Mouse (Mus musculus): ENCODE data around the gene Pde4d. TPM values are rescaled to one million over a fixed set of nuclear protein-coding genes. Genes with fewer than 3 reads are reported as not detected.

Gene Pde4d
- polyA plus RNA-seq, 1 experiment = 15.1 TPM

- Histone ChIP-seq H3K36me3 (ENCODE audit: control insufficient read depth, insufficient read depth) (no peaks in the 10 kb centered on the region), H3K79me2 (ENCODE audit: control insufficient read depth, insufficient read depth) (peaks cover 44% of the 10 kb centered on the region), H3ac (ENCODE audit: control insufficient read depth, insufficient read length, low read depth) (no peak overlapping the region), H3K79me3 (ENCODE audit: low read depth) (peaks cover 7% of the 10 kb centered on the region), H3K27me3 (ENCODE audit: control insufficient read depth, insufficient read depth, insufficient read length) (no peaks in the 10 kb centered on the region), H3K4me3 (ENCODE audit: insufficient read depth, poor library complexity, severe bottlenecking) (no peak overlapping the region)
- no peak for TF ChIP-seq MYOG (IDR thresholded peaks at IDR 0.05; ENCODE audit: control insufficient read depth, extremely low read depth, insufficient read length)
- no peak for TF ChIP-seq CEBPB (IDR thresholded peaks at IDR 0.05; ENCODE audit: low read depth)
- TF ChIP-seq CTCF (IDR thresholded peaks at IDR 0.05; ENCODE audit: control insufficient read depth, insufficient read depth, insufficient read length) = no peak
- no peak for TF ChIP-seq FOSL1 (IDR thresholded peaks at IDR 0.05; ENCODE audit: insufficient read depth, low read length, poor library complexity, severe bottlenecking)
- TF ChIP-seq USF1 (IDR thresholded peaks at IDR 0.05; ENCODE audit: low read depth) = no peak
- TF ChIP-seq MAX (IDR thresholded peaks at IDR 0.05) = no peak
- TF ChIP-seq MYOD1 (IDR thresholded peaks at IDR 0.05; ENCODE audit: control insufficient read depth, insufficient read length, low read depth) = no peak
Observed at GRCm38 (mm10) chr13:109262501-109262900, 812.8 kb downstream of the Pde4d start.

- Histone ChIP-seq H3ac (ENCODE audit: control insufficient read depth, insufficient read length, low read depth) (no peak overlapping the region), H3K79me2 (ENCODE audit: control insufficient read depth, insufficient read depth) (peaks cover 44% of the 10 kb centered on the region), H3K4me3 (ENCODE audit: insufficient read depth, poor library complexity, severe bottlenecking) (no peak overlapping the region), H3K79me3 (ENCODE audit: low read depth) (peaks cover 7% of the 10 kb centered on the region), H3K27me3 (ENCODE audit: control insufficient read depth, insufficient read depth, insufficient read length) (no peaks in the 10 kb centered on the region), H3K36me3 (ENCODE audit: control insufficient read depth, insufficient read depth) (no peaks in the 10 kb centered on the region)
- TF ChIP-seq USF1 (IDR thresholded peaks at IDR 0.05; ENCODE audit: low read depth) (no peak), MYOD1 (IDR thresholded peaks at IDR 0.05; ENCODE audit: control insufficient read depth, insufficient read length, low read depth) (no peak), CTCF (IDR thresholded peaks at IDR 0.05; ENCODE audit: control insufficient read depth, insufficient read depth, insufficient read length) (no peak), FOSL1 (IDR thresholded peaks at IDR 0.05; ENCODE audit: insufficient read depth, low read length, poor library complexity, severe bottlenecking) (no peak), CEBPB (IDR thresholded peaks at IDR 0.05; ENCODE audit: low read depth) (no peak), MYOG (IDR thresholded peaks at IDR 0.05; ENCODE audit: control insufficient read depth, extremely low read depth, insufficient read length) (no peak), MAX (IDR thresholded peaks at IDR 0.05) (no peak)
Observed at GRCm38 (mm10) chr13:109263833-109264232, 814.1 kb downstream of the Pde4d start.

GRCm38 (mm10) chr13:109268253-109268652, 818.5 kb downstream of the Pde4d start:
- H3K36me3 ChIP-seq (ENCODE audit: control insufficient read depth, insufficient read depth) = no peaks in the 10 kb centered on the region
- TF ChIP-seq MYOD1 (IDR thresholded peaks at IDR 0.05; ENCODE audit: control insufficient read depth, insufficient read length, low read depth) = peak; percentile 12
- no peak for TF ChIP-seq MYOG (IDR thresholded peaks at IDR 0.05; ENCODE audit: control insufficient read depth, extremely low read depth, insufficient read length)
- no peak overlapping the region for H3K4me3 ChIP-seq (ENCODE audit: insufficient read depth, poor library complexity, severe bottlenecking)
- no peak overlapping the region for H3ac ChIP-seq (ENCODE audit: control insufficient read depth, insufficient read length, low read depth)
- peaks cover 29% of the 10 kb centered on the region for H3K79me2 ChIP-seq (ENCODE audit: control insufficient read depth, insufficient read depth)
- H3K79me3 ChIP-seq (ENCODE audit: low read depth) = peaks cover 8% of the 10 kb centered on the region
- no peaks in the 10 kb centered on the region for H3K27me3 ChIP-seq (ENCODE audit: control insufficient read depth, insufficient read depth, insufficient read length)

- TF ChIP-seq MAX (IDR thresholded peaks at IDR 0.05) = no peak
- no peak for TF ChIP-seq USF1 (IDR thresholded peaks at IDR 0.05; ENCODE audit: low read depth)
- TF ChIP-seq MYOG (IDR thresholded peaks at IDR 0.05; ENCODE audit: control insufficient read depth, extremely low read depth, insufficient read length) = no peak
- no peak for TF ChIP-seq CEBPB (IDR thresholded peaks at IDR 0.05; ENCODE audit: low read depth)
- no peak for TF ChIP-seq CTCF (IDR thresholded peaks at IDR 0.05; ENCODE audit: control insufficient read depth, insufficient read depth, insufficient read length)
- no peak for TF ChIP-seq MYOD1 (IDR thresholded peaks at IDR 0.05; ENCODE audit: control insufficient read depth, insufficient read length, low read depth)
- no peak for TF ChIP-seq FOSL1 (IDR thresholded peaks at IDR 0.05; ENCODE audit: insufficient read depth, low read length, poor library complexity, severe bottlenecking)
- peaks cover 5% of the 10 kb centered on the region for H3K79me3 ChIP-seq (ENCODE audit: low read depth)
- H3K4me3 ChIP-seq (ENCODE audit: insufficient read depth, poor library complexity, severe bottlenecking) = no peak overlapping the region
- H3K27me3 ChIP-seq (ENCODE audit: control insufficient read depth, insufficient read depth, insufficient read length) = no peaks in the 10 kb centered on the region
- H3K36me3 ChIP-seq (ENCODE audit: control insufficient read depth, insufficient read depth) = no peaks in the 10 kb centered on the region
- H3ac ChIP-seq (ENCODE audit: control insufficient read depth, insufficient read length, low read depth) = no peak overlapping the region
- H3K79me2 ChIP-seq (ENCODE audit: control insufficient read depth, insufficient read depth) = peaks cover 24% of the 10 kb centered on the region
Observed at GRCm38 (mm10) chr13:109268659-109269322, 819.0 kb downstream of the Pde4d start.

- peaks cover 10% of the 10 kb centered on the region for H3K79me2 ChIP-seq (ENCODE audit: control insufficient read depth, insufficient read depth)
- H3K27me3 ChIP-seq (ENCODE audit: control insufficient read depth, insufficient read depth, insufficient read length) = no peaks in the 10 kb centered on the region
- no peaks in the 10 kb centered on the region for H3K36me3 ChIP-seq (ENCODE audit: control insufficient read depth, insufficient read depth)
- H3K4me3 ChIP-seq (ENCODE audit: insufficient read depth, poor library complexity, severe bottlenecking) = no peak overlapping the region
- TF ChIP-seq MYOG (IDR thresholded peaks at IDR 0.05; ENCODE audit: control insufficient read depth, extremely low read depth, insufficient read length) (no peak), FOSL1 (IDR thresholded peaks at IDR 0.05; ENCODE audit: insufficient read depth, low read length, poor library complexity, severe bottlenecking) (no peak), CEBPB (IDR thresholded peaks at IDR 0.05; ENCODE audit: low read depth) (no peak)
- H3K79me3 ChIP-seq (ENCODE audit: low read depth) = peaks cover 3% of the 10 kb centered on the region
- H3ac ChIP-seq (ENCODE audit: control insufficient read depth, insufficient read length, low read depth) = no peak overlapping the region
Observed at GRCm38 (mm10) chr13:109274869-109275268, 825.1 kb downstream of the Pde4d start.

GRCm38 (mm10) chr13:109277792-109278191, 828.0 kb downstream of the Pde4d start:
- no peaks in the 10 kb centered on the region for H3K79me2 ChIP-seq (ENCODE audit: control insufficient read depth, insufficient read depth)
- no peak overlapping the region for H3ac ChIP-seq (ENCODE audit: control insufficient read depth, insufficient read length, low read depth)
- H3K36me3 ChIP-seq (ENCODE audit: control insufficient read depth, insufficient read depth) = no peaks in the 10 kb centered on the region
- H3K4me3 ChIP-seq (ENCODE audit: insufficient read depth, poor library complexity, severe bottlenecking) = no peak overlapping the region
- no peaks in the 10 kb centered on the region for H3K27me3 ChIP-seq (ENCODE audit: control insufficient read depth, insufficient read depth, insufficient read length)
- no peaks in the 10 kb centered on the region for H3K79me3 ChIP-seq (ENCODE audit: low read depth)
- TF ChIP-seq USF1 (IDR thresholded peaks at IDR 0.05; ENCODE audit: low read depth) (no peak), MYOD1 (IDR thresholded peaks at IDR 0.05; ENCODE audit: control insufficient read depth, insufficient read length, low read depth) (no peak), CEBPB (IDR thresholded peaks at IDR 0.05; ENCODE audit: low read depth) (no peak), MAX (IDR thresholded peaks at IDR 0.05) (no peak), FOSL1 (IDR thresholded peaks at IDR 0.05; ENCODE audit: insufficient read depth, low read length, poor library complexity, severe bottlenecking) (no peak), MYOG (IDR thresholded peaks at IDR 0.05; ENCODE audit: control insufficient read depth, extremely low read depth, insufficient read length) (no peak), CTCF (IDR thresholded peaks at IDR 0.05; ENCODE audit: control insufficient read depth, insufficient read depth, insufficient read length) (no peak)
